Mouse (Mus musculus) macrophage (primary cell): ENCODE data around the gene Tiam1. TPM values are rescaled to one million over a fixed set of nuclear protein-coding genes. Genes with fewer than 3 reads are reported as not detected.

Experiments used
- H3K27ac ChIP-seq: fragments of 350-480 bp; formaldehyde crosslinking; 2 replicates; pipeline ENCODE4 v1.9.0; 2021
- H3K36me3 ChIP-seq: fragments of 350-480 bp; formaldehyde crosslinking; 2 replicates; pipeline ENCODE4 v1.9.0; 2021; ENCODE audit errors: inconsistent target
- H3K4me3 ChIP-seq: fragments of 350-480 bp; formaldehyde crosslinking; 2 replicates; pipeline ENCODE4 v1.9.0; 2021; ENCODE audit errors: inconsistent target
- H3K79me2 ChIP-seq: fragments of 350-480 bp; formaldehyde crosslinking; 2 replicates; pipeline ENCODE4 v1.9.0; 2021; ENCODE audit errors: inconsistent target
- WGBS: methylation state at CpG from one replicate; pipeline ENCODE4 v1.1.7; 2026; ENCODE audit warnings: inconsistent platforms; ENCODE audit not compliant: missing documents; 5-methylcytosine and 5-hydroxymethylcytosine counted together
- polyA plus RNA-seq: library from polyadenylated mRNA; stranded (reverse); fragments of 250-400 nt; gene quantifications from 3 replicates; pipeline ENCODE4 v1.2.4, GENCODE M21; 2018; ENCODE audit warnings: inconsistent platforms

Gene Tiam1
- polyA plus RNA-seq, 1 experiment from 2014 or later, result 3.5 TPM

- H3K27ac ChIP-seq, result no peak overlapping the region
- no peaks in the 10 kb centered on the region for H3K36me3 ChIP-seq
- H3K4me3 ChIP-seq, result no peak overlapping the region
- H3K79me2 ChIP-seq, result no peaks in the 10 kb centered on the region
- 79% methylated on average over 17 of the region's 17 CpGs for whole genome bisulfite sequencing
Measured at GRCm38 (mm10) chr16:89890515-89891189, 252.9 kb downstream of the Tiam1 start.

GRCm38 (mm10) chr16:89889890-89890462 is 253.6 kb downstream of the Tiam1 start:
- no peak overlapping the region for H3K27ac ChIP-seq
- 52% methylated on average over 10 of the region's 10 CpGs for WGBS

GRCm38 (mm10) chr16:89886561-89886960 is 257.0 kb downstream of the Tiam1 start:
- no peak overlapping the region for H3K4me3 ChIP-seq
- H3K36me3 ChIP-seq, result no peaks in the 10 kb centered on the region

More at GRCm38 (mm10) chr16:89889890-89890462, 253.6 kb downstream of the Tiam1 start:
- no peak overlapping the region for H3K4me3 ChIP-seq
- no peaks in the 10 kb centered on the region for H3K79me2 ChIP-seq
- no peaks in the 10 kb centered on the region for H3K36me3 ChIP-seq

DNA sequence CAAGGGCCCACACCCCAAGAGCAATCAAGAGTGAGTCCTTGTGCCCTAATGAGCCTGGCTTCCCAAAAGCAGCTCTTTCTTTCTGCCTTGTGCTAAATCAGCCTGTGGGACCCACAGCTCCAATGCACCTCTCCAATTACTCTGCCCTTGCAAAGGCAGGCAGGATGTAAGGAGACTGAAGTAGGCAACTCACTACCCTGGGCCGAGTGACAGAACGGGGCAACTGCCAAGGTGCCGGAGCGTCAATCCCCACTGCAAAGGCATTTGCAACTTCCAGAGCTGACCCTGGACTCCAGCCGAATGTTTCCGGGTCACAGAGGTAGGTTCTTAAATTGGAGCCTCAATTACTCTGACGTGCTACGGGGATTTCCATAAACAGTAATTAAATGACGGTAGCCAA is 257.9 kb downstream of the Tiam1 start:
- no peak overlapping the region for H3K4me3 ChIP-seq
- no peaks in the 10 kb centered on the region for H3K79me2 ChIP-seq
- WGBS, result 96% methylated on average over 9 of the region's 9 CpGs
- H3K36me3 ChIP-seq, result no peaks in the 10 kb centered on the region
- H3K27ac ChIP-seq, result no peak overlapping the region

More at GRCm38 (mm10) chr16:89886561-89886960, 257.0 kb downstream of the Tiam1 start:
- no peak overlapping the region for H3K27ac ChIP-seq
- no peaks in the 10 kb centered on the region for H3K79me2 ChIP-seq

GRCm38 (mm10) chr16:89883897-89884296 is 259.7 kb downstream of the Tiam1 start:
- H3K27ac ChIP-seq, result no peak overlapping the region
- H3K36me3 ChIP-seq, result no peaks in the 10 kb centered on the region
- 86% methylated on average over 4 of the region's 4 CpGs for WGBS
- no peaks in the 10 kb centered on the region for H3K79me2 ChIP-seq
- H3K4me3 ChIP-seq, result no peak overlapping the region

- Histone ChIP-seq H3K36me3 (no peaks in the 10 kb centered on the region), H3K79me2 (no peaks in the 10 kb centered on the region), H3K4me3 (no peak overlapping the region), H3K27ac (no peak overlapping the region)
- 95% methylated on average over 14 of the region's 14 CpGs for WGBS
Measured at GRCm38 (mm10) chr16:89882477-89883234, 260.9 kb downstream of the Tiam1 start.

- H3K36me3 ChIP-seq, result no peaks in the 10 kb centered on the region
- H3K27ac ChIP-seq, result no peak overlapping the region
- 91% methylated on average over 10 of the region's 10 CpGs for WGBS
- no peaks in the 10 kb centered on the region for H3K79me2 ChIP-seq
- H3K4me3 ChIP-seq, result no peak overlapping the region
Measured at GRCm38 (mm10) chr16:89877206-89877605, 266.4 kb downstream of the Tiam1 start.

GRCm38 (mm10) chr16:89876079-89876478 is 267.5 kb downstream of the Tiam1 start:
- WGBS, result 92% methylated on average over 3 of the region's 3 CpGs

GRCm38 (mm10) chr16:89874012-89874704 is 269.4 kb downstream of the Tiam1 start:
- H3K36me3 ChIP-seq, result no peaks in the 10 kb centered on the region
- H3K4me3 ChIP-seq, result no peak overlapping the region
- H3K79me2 ChIP-seq, result no peaks in the 10 kb centered on the region
- 91% methylated on average over 15 of the region's 15 CpGs for WGBS
- no peak overlapping the region for H3K27ac ChIP-seq

More at GRCm38 (mm10) chr16:89876079-89876478, 267.5 kb downstream of the Tiam1 start:
- Histone ChIP-seq H3K4me3 (no peak overlapping the region), H3K79me2 (no peaks in the 10 kb centered on the region), H3K27ac (no peak overlapping the region), H3K36me3 (no peaks in the 10 kb centered on the region)

DNA sequence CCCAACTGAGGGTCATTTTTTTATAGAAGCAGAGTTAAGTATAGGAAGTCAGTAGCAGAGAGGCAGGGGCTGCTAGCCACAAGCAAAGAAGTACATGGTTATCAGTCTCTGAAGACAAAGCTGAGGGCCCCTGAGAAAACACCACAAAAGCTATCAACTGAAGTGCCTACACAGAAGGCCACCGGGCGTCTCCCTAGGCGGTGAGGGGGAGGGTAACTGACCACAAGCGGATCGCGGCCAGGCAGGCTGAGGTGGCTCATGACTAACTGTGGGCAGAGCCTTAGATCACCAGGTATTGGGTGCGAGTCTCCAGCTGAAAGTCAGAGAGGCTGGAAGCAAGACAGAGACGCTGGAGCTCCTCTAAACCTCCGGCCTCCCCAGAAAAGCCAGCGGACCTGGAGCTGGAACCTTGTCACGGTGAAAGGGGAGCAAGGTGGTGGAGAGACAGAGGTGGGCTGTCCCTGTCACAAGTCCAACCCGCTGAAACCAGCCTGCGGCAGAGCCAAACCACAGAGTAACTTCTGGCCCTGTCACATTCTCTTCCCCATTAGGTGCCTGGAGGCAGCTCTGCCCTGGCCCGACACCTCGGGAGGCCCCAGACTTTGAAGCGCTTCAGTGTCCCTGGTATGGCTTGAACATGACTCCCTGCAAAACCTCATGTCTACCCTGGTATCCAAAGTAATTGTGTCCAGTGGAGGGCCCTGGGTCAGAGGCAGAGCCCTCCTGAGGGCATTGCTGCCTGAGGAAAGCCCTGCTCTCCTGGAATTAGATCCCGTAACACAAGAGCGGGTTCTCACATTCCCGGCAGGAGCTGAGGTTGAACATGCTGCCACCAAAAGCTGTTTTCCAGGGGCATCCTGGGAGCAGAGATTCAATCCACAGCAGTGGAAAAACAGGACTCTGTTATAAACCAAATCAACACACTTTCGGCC is 271.3 kb downstream of the Tiam1 start:
- peak overlapping the region; percentile 5; the same call in 1 of the 2 replicates for H3K4me3 ChIP-seq
- H3K36me3 ChIP-seq, result no peaks in the 10 kb centered on the region
- H3K79me2 ChIP-seq, result no peaks in the 10 kb centered on the region
- WGBS, result 30% methylated on average over 20 of the region's 20 CpGs
- H3K27ac ChIP-seq, result peak overlapping the region; percentile 96

DNA sequence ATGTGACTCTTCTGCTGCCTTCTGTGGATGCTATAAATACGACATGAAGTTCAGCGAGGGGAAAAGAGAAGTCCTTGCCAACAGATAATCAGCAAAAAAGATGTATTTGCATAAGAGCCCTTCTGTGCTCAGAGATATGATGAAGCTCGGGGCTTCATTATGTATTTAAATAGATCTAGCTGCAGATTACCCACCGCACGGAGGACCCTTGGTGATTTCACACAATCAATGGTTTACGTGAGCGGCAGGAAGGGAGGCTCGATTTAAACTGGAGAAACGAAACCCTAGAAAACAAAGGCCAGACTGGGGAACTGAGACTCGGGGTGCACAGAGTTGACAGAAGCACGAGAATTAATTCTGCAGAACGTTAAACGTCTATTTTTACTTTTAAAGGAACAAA is 272.2 kb downstream of the Tiam1 start:
- WGBS, result 4% methylated on average over 13 of the region's 13 CpGs
- Histone ChIP-seq H3K4me3 (peak overlapping the region; percentile 5), H3K27ac (peak overlapping the region; percentile 96), H3K79me2 (no peaks in the 10 kb centered on the region), H3K36me3 (no peaks in the 10 kb centered on the region)

DNA sequence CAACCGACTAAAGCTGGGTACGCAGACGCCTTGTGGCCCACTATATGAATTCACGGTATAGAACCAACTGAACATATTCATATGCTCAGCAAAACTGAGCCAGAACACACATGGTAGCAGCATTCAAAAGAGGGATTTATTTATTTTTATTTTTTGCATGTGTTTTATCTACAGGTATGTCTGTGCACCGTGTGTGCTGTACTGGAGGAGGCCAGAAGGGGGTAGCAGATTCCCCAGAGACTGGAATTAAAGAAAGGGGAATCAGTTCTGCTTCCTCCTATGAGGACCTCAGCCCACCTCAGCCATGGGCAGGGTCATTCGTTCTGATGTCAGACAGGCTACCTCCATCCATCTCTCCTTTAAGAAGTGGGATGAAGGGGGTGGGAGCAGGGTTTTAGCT is 273.5 kb downstream of the Tiam1 start:
- H3K4me3 ChIP-seq, result no peak overlapping the region
- H3K27ac ChIP-seq, result peak overlapping the region; percentile 96
- 94% methylated on average over 6 of the region's 6 CpGs for WGBS
- no peaks in the 10 kb centered on the region for H3K36me3 ChIP-seq
- no peaks in the 10 kb centered on the region for H3K79me2 ChIP-seq

GRCm38 (mm10) chr16:89868502-89868901 is 275.1 kb downstream of the Tiam1 start:
- no peak overlapping the region for H3K27ac ChIP-seq
- no peaks in the 10 kb centered on the region for H3K79me2 ChIP-seq
- no peaks in the 10 kb centered on the region for H3K36me3 ChIP-seq
- no peak overlapping the region for H3K4me3 ChIP-seq
- WGBS, result 74% methylated on average over 3 of the region's 3 CpGs
